Mouse (Mus musculus) heart, adult 2 months (tissue): ENCODE data around the gene Ube2v1. TPM values are rescaled to one million over a fixed set of nuclear protein-coding genes. Genes with fewer than 3 reads are reported as not detected.
A peak's percentile ranks its signal among the peaks of the same experiment; 100 is the strongest.
"Not testable (repeated sequence)": the region's sequence is repeated elsewhere in the genome, so short reads cannot be mapped to it uniquely, and the experiment has no call there.

Experiments used
- DNase-seq, 2 experiments: peaks; one replicate each; pipeline ENCODE4 v3.0.0; 2021
- H3K27ac ChIP-seq: fragments of 200-600 bp; 2 replicates; pipeline ENCODE4 v1.8.1; 2022
- H3K27me3 ChIP-seq: fragments of 200-500 bp; 2 replicates; pipeline ENCODE4 v1.6.1; 2012; ENCODE audit warnings: mild to moderate bottlenecking, low read length, inconsistent platforms, mixed read lengths; ENCODE audit not compliant: control insufficient read depth, insufficient read depth
- H3K36me3 ChIP-seq: fragments of 200-500 bp; 2 replicates; pipeline ENCODE4 v1.6.1; 2012; ENCODE audit warnings: low read length, inconsistent platforms; ENCODE audit not compliant: control insufficient read depth, insufficient read depth
- H3K4me1 ChIP-seq: fragments of 200-500 bp; 2 replicates; pipeline ENCODE4 v1.6.1; 2011; ENCODE audit warnings: low read length; ENCODE audit not compliant: control insufficient read depth, insufficient read depth
- H3K4me3 ChIP-seq: fragments of 200-600 bp; 2 replicates; pipeline ENCODE4 v1.8.1; 2022
- H3K79me2 ChIP-seq: fragments of 200-500 bp; replicated peaks from 2 replicates; pipeline ENCODE4 v1.6.1; 2012; ENCODE audit warnings: mild to moderate bottlenecking, inconsistent platforms, low read length, moderate library complexity, mixed read lengths; ENCODE audit not compliant: control insufficient read depth, insufficient read depth
- H3K9ac ChIP-seq: fragments of 200-500 bp; 2 replicates; pipeline ENCODE4 v1.6.1; 2012; ENCODE audit warnings: low read depth, mild to moderate bottlenecking, control low read depth, inconsistent platforms, low read length, mixed read lengths
- CTCF ChIP-seq: fragments of 200-600 bp; IDR thresholded peaks from 2 replicates; pipeline ENCODE4 v1.8.1; 2022; ENCODE audit warnings: antibody characterized with exemption, mild to moderate bottlenecking, moderate library complexity
- EP300 ChIP-seq: fragments of 200-500 bp; IDR thresholded peaks from 2 replicates; pipeline ENCODE4 v1.6.1; 2011; ENCODE audit warnings: low read depth, low read length, control low read depth; ENCODE audit not compliant: insufficient read depth
- POLR2A ChIP-seq: fragments of 200-500 bp; IDR thresholded peaks from 2 replicates; pipeline ENCODE4 v1.6.1; 2011; ENCODE audit warnings: mild to moderate bottlenecking, low read depth, low read length, control low read depth; ENCODE audit not compliant: insufficient read depth
- whole genome bisulfite sequencing: fragments of 180-500 bp; shearing (Covaris S2); methylation state at CpG from one replicate; pipeline ENCODE4 v1.1.7; 2018; 5-methylcytosine and 5-hydroxymethylcytosine counted together
- intact Hi-C: fragments of 180-260 bp; cut with DNase I; formaldehyde crosslinking; loops from one replicate; pipeline ENCODE4 v1.15.1; 2025
- polyA plus RNA-seq: library from polyadenylated mRNA; depleted of rRNA; stranded (reverse); fragments of >200 nt; gene quantifications from 2 replicates; pipeline ENCODE4 v1.2.3, GENCODE M21; 2012
- total RNA-seq, 2 experiments: library from RNA; stranded (reverse); gene quantifications; 2 replicates each; pipeline ENCODE4 v1.2.3; 2021

Gene Ube2v1
- total and polyA plus RNA-seq, 3 experiments, result 101 to 121 (median 118) TPM

GRCm38 (mm10) chr2:167649290-167650032 lies 17.6 kb upstream of the Ube2v1 start:
- Histone ChIP-seq H3K27me3 (no peaks in the 10 kb centered on the region), H3K4me3 (no peak overlapping the region), H3K9ac (no peak overlapping the region), H3K27ac (no peak overlapping the region), H3K36me3 (no peaks in the 10 kb centered on the region), H3K4me1 (no peaks in the 10 kb centered on the region), H3K79me2 (peaks cover 2% of the 10 kb centered on the region)
- intact Hi-C loops, result no loop called here
- DNase-seq, result no peak
- TF ChIP-seq POLR2A (no peak), CTCF (no peak), EP300 (no peak)
- 81% methylated on average over 12 of the region's 12 CpGs for WGBS

- Histone ChIP-seq H3K4me3 (no peak overlapping the region), H3K9ac (no peak overlapping the region), H3K27ac (no peak overlapping the region), H3K79me2 (no peaks in the 10 kb centered on the region), H3K36me3 (no peaks in the 10 kb centered on the region), H3K4me1 (no peaks in the 10 kb centered on the region), H3K27me3 (no peaks in the 10 kb centered on the region)
- intact Hi-C loops, result no loop called here
- TF ChIP-seq CTCF (0 out of 2 replicates have a peak, but pooled peaks have one; percentile 13), POLR2A (no peak), EP300 (no peak)
- DNase-seq, result no peak
- WGBS, result 88% methylated on average over 4 of the region's 4 CpGs
These were observed 14.5 kb upstream of the Ube2v1 start for GRCm38 (mm10) chr2:167646411-167646810.

GRCm38 (mm10) chr2:167643356-167644052 lies 11.6 kb upstream of the Ube2v1 start:
- WGBS, result 77% methylated on average over 13 of the region's 13 CpGs
- H3K9ac ChIP-seq, DNase-seq, H3K27ac ChIP-seq, H3K4me1 ChIP-seq, intact Hi-C loops, H3K36me3 ChIP-seq, H3K4me3 ChIP-seq, H3K79me2 ChIP-seq, H3K27me3 ChIP-seq: not testable (repeated sequence)

- no peak overlapping the region for H3K9ac ChIP-seq
- H3K27ac ChIP-seq, result no peak overlapping the region
- H3K4me1 ChIP-seq, result no peaks in the 10 kb centered on the region
- H3K79me2 ChIP-seq, result no peaks in the 10 kb centered on the region
- intact Hi-C loops, result no loop called here
- 86% methylated on average over 6 of the region's 6 CpGs for WGBS
- no peaks in the 10 kb centered on the region for H3K36me3 ChIP-seq
- DNase-seq, result no peak
- no peak for TF ChIP-seq POLR2A
- TF ChIP-seq EP300, result no peak
- no peak for TF ChIP-seq CTCF
- no peaks in the 10 kb centered on the region for H3K27me3 ChIP-seq
- H3K4me3 ChIP-seq, result no peak overlapping the region
These were observed 10.3 kb upstream of the Ube2v1 start for GRCm38 (mm10) chr2:167642164-167642563.

- H3K79me2 ChIP-seq, result no peaks in the 10 kb centered on the region
- TF ChIP-seq POLR2A (no peak), CTCF (peak; percentile 87), EP300 (peak; percentile 79; the same call in 1 of the 2 replicates)
- WGBS, result 33% methylated on average over 8 of the region's 8 CpGs
- H3K27me3 ChIP-seq, result no peaks in the 10 kb centered on the region
- H3K36me3 ChIP-seq, result no peaks in the 10 kb centered on the region
- intact Hi-C loops, result loop anchor here (1.0 to 2.0 kb wide), 4 partner anchors 19 to 254 kb away; partner anchors contain the start of gene Gm20431
- H3K4me1 ChIP-seq, result no peaks in the 10 kb centered on the region
- no peak overlapping the region for H3K4me3 ChIP-seq
- no peak overlapping the region for H3K27ac ChIP-seq
- H3K9ac ChIP-seq, result no peak overlapping the region
- peak; percentile 64 to 71 for DNase-seq
These were observed 9.4 kb upstream of the Ube2v1 start for GRCm38 (mm10) chr2:167641337-167641736.

GRCm38 (mm10) chr2:167640279-167640678 lies 8.4 kb upstream of the Ube2v1 start:
- H3K27ac ChIP-seq, result no peak overlapping the region
- H3K79me2 ChIP-seq, result no peaks in the 10 kb centered on the region
- no peak overlapping the region for H3K4me3 ChIP-seq
- H3K36me3 ChIP-seq, result no peaks in the 10 kb centered on the region
- WGBS, result 86% methylated on average over 3 of the region's 3 CpGs
- no peak overlapping the region for H3K9ac ChIP-seq
- TF ChIP-seq CTCF (peak; percentile 73), EP300 (no peak)
- intact Hi-C loops, result loop anchor here (2.0 kb wide), 1 partner anchor 21 kb away; the partner anchor contains the start of gene Gm20431
- no peak for DNase-seq
- H3K4me1 ChIP-seq, result no peaks in the 10 kb centered on the region
- H3K27me3 ChIP-seq, result no peaks in the 10 kb centered on the region
